Mouse (Mus musculus) kidney, adult 8-10 months (tissue): ENCODE measurements around the gene Gm49776.
A peak's percentile ranks its signal among the peaks of the same experiment; 100 is the strongest.

Experiments used
- DNase-seq, 2 experiments: peaks; one replicate each; pipeline ENCODE4 v3.0.0; 2022

Gm49776 gene

GRCm38 (mm10) chr16:18233919-18234670, 24.0 kb downstream of the Gm49776 start:
- peak; percentile 13 to 18 for DNase-seq

- DNase-seq: no peak
Measured at GRCm38 (mm10) chr16:18233451-18233850, 24.7 kb downstream of the Gm49776 start.

DNA sequence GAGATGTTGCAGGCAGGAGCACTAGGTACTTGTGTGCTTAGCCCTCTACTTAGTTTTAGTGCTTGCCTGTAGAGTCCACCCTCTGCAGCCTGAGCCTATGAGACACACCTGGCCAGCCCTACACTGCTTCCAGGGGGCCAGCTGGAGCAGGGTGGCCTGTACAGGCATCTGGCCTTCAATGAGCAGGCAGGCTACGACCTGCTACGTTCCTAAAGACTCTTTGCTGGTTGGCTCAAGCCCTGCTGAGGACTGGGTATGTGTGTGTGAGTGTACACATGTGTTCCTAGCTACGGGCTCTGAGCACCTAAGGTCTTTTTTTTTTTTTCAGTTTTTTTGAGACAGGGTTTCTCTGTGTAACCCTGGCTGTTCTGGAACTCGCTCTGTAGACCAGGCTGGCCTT, 26.7 kb downstream of the Gm49776 start:
- DNase-seq: no peak

- no peak for DNase-seq
Measured at GRCm38 (mm10) chr16:18231047-18231446, 27.1 kb downstream of the Gm49776 start.

DNA sequence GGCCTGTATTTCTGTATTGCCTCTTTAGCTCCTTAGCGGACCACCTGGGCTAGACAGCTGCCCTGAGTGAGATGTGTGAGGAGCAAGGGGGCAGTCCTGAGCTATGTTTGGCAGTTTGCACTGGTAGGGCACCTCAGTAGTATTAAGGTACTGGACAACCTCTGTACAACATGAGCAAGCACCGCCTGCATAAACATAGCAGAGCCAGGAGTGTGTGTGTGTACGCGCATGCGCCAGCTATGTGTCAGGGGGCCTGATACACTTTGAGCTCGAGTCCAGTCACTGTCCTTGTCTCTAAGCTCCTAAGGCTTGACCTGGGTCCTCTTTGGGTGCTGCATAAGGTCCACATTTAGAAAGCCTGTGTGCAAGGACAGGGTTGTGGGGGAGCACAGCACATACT, 27.5 kb downstream of the Gm49776 start:
- no peak for DNase-seq

GRCm38 (mm10) chr16:18229622-18230021, 28.5 kb downstream of the Gm49776 start:
- no peak for DNase-seq

GRCm38 (mm10) chr16:18228856-18229255, 29.3 kb downstream of the Gm49776 start:
- no peak for DNase-seq

- no peak for DNase-seq
Measured at GRCm38 (mm10) chr16:18227897-18228422, 30.2 kb downstream of the Gm49776 start.

DNA sequence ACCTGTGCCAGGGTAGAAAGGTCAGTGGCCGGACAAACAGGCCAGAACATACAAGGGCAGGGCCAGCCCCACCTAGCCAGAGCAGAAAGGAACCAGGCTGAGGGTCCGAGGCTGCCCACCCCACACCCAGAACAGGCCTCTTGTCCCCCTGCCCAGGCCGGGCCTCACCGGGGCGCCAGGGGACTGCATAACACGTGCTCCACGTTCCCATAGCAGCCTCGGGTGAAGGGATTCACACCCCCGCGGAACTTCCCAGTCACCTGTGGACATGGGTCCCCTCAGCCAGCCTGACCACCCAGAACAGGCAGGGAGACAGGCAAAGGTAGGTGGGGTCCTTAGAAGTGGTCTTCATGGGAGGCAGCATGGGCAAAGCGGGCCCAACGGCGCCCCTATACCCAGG, 30.9 kb downstream of the Gm49776 start:
- no peak for DNase-seq

GRCm38 (mm10) chr16:18222188-18222587, 35.9 kb downstream of the Gm49776 start:
- no peak for DNase-seq

DNA sequence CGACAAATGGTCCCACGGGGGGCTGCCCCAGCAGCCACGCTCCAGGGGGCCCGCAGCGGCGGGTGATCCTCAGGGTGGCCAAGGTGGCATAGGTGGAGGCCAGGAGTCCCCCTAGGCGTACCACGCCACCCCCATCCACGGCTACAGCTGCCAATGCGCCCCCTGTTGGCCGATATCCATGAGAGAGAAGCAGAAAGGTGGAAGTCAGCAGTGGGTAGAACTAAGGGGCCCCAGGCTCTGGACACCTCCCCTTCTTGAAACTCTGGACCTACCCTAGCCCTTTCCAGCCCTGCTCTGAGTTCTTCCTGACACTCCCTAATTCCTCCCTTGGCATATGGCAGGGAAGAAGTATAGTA, 36.6 kb downstream of the Gm49776 start:
- DNase-seq: no peak

DNA sequence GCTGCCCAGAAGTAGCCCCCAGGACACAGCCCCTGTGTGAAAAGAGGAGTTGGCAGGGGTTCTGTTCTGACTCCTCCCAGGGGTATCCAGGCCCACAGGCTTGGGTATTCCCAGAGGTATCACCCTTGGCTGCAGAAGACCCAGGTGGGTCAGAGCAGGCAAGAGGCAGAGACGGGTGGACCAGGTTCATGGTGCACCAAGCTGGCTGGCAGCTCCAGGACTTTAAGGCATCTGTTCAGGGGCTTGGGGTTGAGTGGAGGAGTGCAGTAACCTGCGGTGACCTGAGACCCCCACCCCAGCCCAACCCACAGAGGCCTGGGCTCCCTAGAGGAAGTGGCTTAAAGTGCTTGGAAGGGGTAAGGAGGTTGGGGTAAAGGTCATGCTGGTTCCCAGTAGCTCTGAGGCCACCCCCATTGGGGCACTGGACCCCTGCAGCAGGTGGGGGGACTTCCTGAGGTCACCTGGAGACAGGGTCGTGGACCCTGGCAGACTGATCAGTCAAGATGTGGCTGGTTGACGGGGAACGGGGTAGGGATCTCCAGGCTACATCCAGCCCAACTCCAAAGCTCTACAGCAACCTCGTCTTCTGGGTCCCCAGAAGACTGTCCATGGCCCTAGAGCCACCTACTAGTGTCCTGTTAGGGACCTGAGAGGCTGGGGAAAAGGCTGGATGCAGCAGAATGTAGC, 37.1 kb downstream of the Gm49776 start:
- no peak for DNase-seq

GRCm38 (mm10) chr16:18220001-18220400, 38.1 kb downstream of the Gm49776 start:
- no peak for DNase-seq

- no peak for DNase-seq
Measured at GRCm38 (mm10) chr16:18218580-18218996, 39.5 kb downstream of the Gm49776 start.

DNA sequence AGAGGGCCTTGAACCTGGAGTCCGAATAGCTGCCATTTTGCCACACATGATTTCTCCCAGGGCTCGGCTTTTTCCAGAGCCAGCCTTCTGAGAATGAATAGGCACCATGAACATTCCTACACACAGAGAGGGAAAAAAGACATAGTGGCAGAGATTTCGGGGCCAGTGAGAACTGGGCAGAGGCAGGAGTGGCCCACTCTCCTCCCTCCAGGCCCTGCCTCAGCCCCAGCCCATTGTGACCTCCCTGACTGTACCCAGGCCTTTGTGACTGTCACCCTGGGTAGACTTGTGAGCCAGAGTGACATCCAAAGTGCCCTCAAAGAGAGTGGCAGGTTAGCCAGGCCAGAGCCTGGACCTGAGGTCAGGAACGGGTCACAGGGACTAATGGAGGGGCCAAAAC, 40.5 kb downstream of the Gm49776 start, which contains the start of gene Ccdc188:
Gene Ccdc188, plus strand, starts transcription at position 301 of the 400 bp plus-strand sequence.
- DNase-seq: no peak

DNA sequence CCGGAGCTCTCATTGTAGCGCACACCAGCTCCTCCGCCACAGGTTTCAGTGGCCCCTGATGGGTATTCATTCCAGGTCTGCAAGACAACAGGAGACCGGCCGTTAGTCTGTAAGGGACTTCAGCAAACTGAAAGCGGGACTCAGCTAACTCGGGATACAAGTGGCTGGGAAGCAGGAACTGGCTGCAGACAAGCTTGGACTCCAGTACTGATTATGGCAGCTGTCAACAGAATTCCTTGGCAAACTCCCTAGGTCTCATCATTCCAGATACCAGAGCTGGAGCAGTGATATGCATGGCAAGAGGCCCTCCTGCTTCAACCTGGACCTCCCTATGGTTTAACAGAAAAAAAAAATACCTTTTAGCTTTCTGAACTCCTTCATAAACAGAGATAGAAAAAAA, 43.3 kb downstream of the Gm49776 start:
- no peak for DNase-seq

DNA sequence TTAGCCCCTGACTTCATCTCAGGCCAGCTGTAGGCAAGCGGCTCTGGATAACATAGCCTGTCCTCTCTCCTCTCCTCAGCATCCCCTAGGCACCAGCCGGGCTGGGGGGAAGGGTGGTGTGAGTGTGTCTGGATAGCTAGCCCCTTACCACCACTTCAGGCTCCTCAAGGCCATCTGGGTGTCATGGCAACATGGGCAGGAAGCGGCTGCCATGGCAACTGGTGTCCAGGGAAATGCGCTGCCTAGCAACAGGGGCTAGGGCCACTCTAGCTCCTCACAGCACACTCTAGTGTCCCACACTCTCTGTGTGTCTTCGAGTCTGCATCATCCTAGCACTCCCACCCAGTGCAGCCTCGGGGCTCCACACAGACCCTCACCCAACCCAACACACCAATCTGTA, 44.4 kb downstream of the Gm49776 start:
- DNase-seq: no peak

DNA sequence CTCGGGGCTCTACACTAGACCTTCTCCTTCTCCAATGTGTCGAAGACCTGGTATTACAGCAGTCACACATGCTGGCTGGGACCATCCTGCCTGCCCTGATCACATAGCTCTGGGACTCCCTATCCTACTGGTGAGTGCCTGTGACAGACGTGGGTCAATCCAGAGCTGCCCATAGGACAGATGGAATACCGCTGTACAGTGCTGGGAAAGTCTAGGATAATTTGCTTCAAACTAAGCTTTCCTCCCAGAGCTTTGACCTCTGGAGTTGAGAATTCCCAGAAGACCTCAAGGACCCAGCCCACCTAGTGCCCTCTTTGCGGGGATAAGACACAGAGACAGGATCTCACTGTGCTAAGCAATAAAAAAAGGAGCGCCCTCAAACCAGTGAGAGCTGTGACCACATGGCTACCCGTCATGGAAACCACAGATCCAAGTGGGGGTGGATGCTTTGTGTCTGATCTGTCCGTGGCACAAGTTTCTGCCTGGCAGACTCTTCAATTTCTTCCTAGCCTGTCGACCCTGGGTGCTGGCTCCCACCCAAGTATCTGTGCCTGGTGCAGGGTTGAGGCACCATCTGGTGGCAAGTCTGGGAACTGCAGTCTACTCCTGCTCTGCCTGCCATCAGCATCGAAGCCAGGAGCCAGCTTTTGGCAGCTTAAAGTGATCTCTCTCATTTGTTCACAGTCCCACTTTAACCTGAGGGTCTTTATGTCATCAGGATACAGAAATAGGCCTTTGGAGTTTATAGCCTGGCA, 46.5 kb downstream of the Gm49776 start:
- peak; percentile 66 to 86 for DNase-seq

GRCm38 (mm10) chr16:18210701-18211416, 47.3 kb downstream of the Gm49776 start:
- peak; percentile 32 to 76 for DNase-seq

DNA sequence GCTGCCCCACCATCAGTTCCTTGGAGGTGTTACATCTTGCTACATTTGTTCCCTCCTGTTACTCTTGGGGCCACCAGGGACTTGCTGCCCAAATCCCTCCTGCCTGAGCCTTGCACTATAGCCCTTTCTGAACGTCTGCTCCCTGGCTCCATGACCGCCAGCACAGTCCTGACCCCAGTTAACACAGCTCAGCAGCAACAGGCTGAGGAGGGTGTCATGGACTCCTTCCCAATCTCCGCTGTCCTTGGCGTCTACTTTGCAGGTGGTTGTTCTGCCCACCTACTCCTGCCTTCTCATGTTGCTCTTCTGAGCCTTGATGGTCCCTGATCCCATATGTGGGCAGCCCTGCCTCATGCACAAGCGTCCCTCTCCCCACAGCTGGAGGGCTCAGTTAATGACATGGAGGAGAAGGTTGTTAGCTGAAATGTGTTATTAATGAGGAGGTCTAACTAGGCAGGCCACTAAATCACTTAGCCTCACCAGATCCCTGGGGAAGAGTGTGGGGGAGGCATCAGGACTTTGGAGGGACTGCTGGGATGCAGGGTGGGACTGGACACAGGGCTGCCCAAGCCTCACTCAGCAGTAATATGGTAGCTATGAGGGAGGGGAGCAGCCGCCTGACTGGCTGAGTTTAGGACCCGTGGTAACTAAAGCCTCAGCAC, 54.6 kb downstream of the Gm49776 start:
- DNase-seq: no peak

- no peak for DNase-seq
Measured at GRCm38 (mm10) chr16:18202061-18202460, 56.1 kb downstream of the Gm49776 start.

- DNase-seq: no peak
Measured at GRCm38 (mm10) chr16:18201620-18202019, 56.5 kb downstream of the Gm49776 start.
